Mouse (Mus musculus): ENCODE results near the gene Snx30.

GRCm38 (mm10) chr4:59808396-59808795 is 2.8 kb downstream of the Snx30 start:
- TF ChIP-seq GATA1 (IDR thresholded peaks at IDR 0.05; ENCODE audit: low read length) (no peak), TAL1 (IDR thresholded peaks at IDR 0.05; ENCODE audit: low read length) (no peak)

All from erythroblast, embryonic 14.5 days (primary cell).